Mouse (Mus musculus) small intestine, adult 2 months (tissue): ENCODE measurements around the gene Rpp14. TPM values are rescaled to one million over a fixed set of nuclear protein-coding genes. Genes with fewer than 3 reads are reported as not detected.
A peak's percentile ranks its signal among the peaks of the same experiment; 100 is the strongest.

ENCODE experiments used
- H3K27ac ChIP-seq: fragments of 200-500 bp; 2 replicates; pipeline ENCODE4 v1.5.1; 2012; ENCODE audit warnings: low read depth, low read length, control low read depth, inconsistent platforms; ENCODE audit not compliant: insufficient read depth
- H3K27me3 ChIP-seq: fragments of 200-500 bp; 2 replicates; pipeline ENCODE4 v1.6.1; 2012; ENCODE audit warnings: mild to moderate bottlenecking, moderate library complexity, low read length, inconsistent platforms; ENCODE audit not compliant: control insufficient read depth, insufficient read depth
- H3K36me3 ChIP-seq: fragments of 200-500 bp; 2 replicates; pipeline ENCODE4 v1.6.1; 2012; ENCODE audit warnings: mild to moderate bottlenecking, low read length, control low read depth, inconsistent platforms; ENCODE audit not compliant: control insufficient read depth, insufficient read depth
- H3K4me1 ChIP-seq: fragments of 200-500 bp; 2 replicates; pipeline ENCODE4 v1.6.1; 2012; ENCODE audit warnings: low read length, inconsistent platforms, mixed read lengths; ENCODE audit not compliant: control insufficient read depth, insufficient read depth, insufficient read length
- H3K4me3 ChIP-seq: fragments of 200-500 bp; 2 replicates; pipeline ENCODE4 v1.5.1; 2012; ENCODE audit warnings: low read depth, mild to moderate bottlenecking, control low read depth, inconsistent platforms, low read length, moderate library complexity
- CTCF ChIP-seq: fragments of 200-500 bp; IDR thresholded peaks from 2 replicates; pipeline ENCODE4 v1.5.1; 2012; ENCODE audit warnings: low read depth, mild to moderate bottlenecking, control low read depth, inconsistent platforms, low read length, moderate library complexity, mixed read lengths; ENCODE audit not compliant: insufficient replicate concordance, insufficient read length; ENCODE audit errors: extremely low read depth
- POLR2A ChIP-seq: fragments of 200-500 bp; IDR thresholded peaks from 2 replicates; pipeline ENCODE4 v1.6.1; 2012; ENCODE audit warnings: low read depth, mild to moderate bottlenecking, control low read depth, inconsistent platforms, low read length, moderate library complexity
- WGBS: fragments of 180-500 bp; shearing (Covaris S2); methylation state at CpG from one replicate; pipeline ENCODE4 v1.1.7; 2018; 5-methylcytosine and 5-hydroxymethylcytosine counted together
- polyA plus RNA-seq: library from polyadenylated mRNA; depleted of rRNA; stranded (reverse); fragments of >200 nt; gene quantifications from 2 replicates; pipeline ENCODE4 v1.2.3, GENCODE M21; 2012; rRNA removed

Rpp14 gene
- polyA plus RNA-seq, 1 experiment: 1.4 TPM

DNA sequence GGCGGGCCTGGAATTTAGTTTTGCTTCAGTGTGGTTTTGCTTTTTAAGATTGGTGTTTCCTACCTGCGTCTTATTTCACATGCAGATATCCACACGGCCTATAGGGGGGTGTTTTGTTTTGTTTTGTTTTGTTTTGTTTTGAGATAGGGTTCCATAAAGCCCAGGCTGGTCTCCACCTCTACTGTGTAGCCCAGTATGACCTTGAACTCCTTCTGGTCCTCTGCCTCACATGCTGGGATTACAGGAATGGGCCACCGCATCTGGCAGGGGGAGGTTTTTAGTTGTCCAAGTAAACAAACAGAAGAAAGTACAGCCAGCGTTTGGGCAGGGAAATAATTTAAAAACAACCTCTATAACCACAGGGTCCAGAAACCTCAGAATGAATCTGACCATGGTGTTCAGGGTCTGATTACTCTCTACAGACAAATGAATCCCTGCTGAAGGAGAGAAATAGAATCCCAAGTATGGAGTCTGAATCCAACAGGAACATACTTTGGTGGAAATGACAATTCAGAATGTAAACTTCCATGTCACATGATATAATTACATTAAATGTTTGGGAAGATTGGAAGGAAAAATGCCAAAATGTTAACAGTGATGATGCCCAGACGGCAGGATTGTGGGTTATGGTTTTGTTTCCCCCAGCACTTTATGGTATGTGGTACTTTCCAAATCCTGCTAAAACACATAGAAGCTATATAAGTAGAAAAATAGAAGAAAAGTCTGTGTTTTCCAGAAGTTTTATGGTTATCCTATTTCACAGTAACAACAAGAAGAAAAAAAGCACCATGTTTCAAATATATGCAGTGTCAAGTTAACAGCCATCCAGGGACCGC lies 44.1 kb downstream of the Rpp14 start:
- Histone ChIP-seq H3K27ac (no peak overlapping the region), H3K4me1 (peaks cover 13% of the 10 kb centered on the region), H3K36me3 (peaks cover 48% of the 10 kb centered on the region), H3K4me3 (no peak overlapping the region), H3K27me3 (no peaks in the 10 kb centered on the region)
- WGBS: 79% methylated on average over 7 of the region's 7 CpGs
- no peak for TF ChIP-seq POLR2A

DNA sequence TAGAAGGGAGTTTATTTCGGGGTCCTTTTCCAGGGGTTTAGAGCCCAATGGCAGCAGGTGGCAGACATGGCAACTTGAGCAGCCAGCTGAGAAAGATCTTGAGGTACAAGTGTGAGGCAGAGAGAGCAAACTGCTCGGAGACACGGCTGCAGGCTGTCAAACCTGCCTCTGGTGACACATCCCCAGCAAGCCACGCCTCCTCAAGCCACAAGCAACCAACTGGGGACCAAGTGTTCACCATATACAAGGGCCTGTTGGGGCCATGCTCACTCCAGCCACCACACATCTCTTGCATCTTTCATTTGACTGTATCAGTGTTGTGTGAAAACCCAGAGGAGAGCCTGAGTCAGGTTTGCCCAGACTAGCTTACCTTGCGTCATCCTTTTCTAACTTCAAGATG lies 47.8 kb downstream of the Rpp14 start:
- Histone ChIP-seq H3K4me3 (no peak overlapping the region), H3K36me3 (peaks cover 47% of the 10 kb centered on the region), H3K27me3 (no peaks in the 10 kb centered on the region), H3K4me1 (peaks cover 8% of the 10 kb centered on the region), H3K27ac (no peak overlapping the region)
- WGBS: 70% methylated on average over 5 of the region's 5 CpGs
- TF ChIP-seq CTCF (no peak), POLR2A (no peak)

- WGBS: 86% methylated on average over 8 of the region's 8 CpGs
- H3K27ac ChIP-seq: no peak overlapping the region
- H3K36me3 ChIP-seq: peaks cover 23% of the 10 kb centered on the region
- peaks cover 5% of the 10 kb centered on the region for H3K4me1 ChIP-seq
- TF ChIP-seq CTCF (no peak), POLR2A (no peak)
- H3K27me3 ChIP-seq: no peaks in the 10 kb centered on the region
- H3K4me3 ChIP-seq: no peak overlapping the region
These were observed 52.6 kb downstream of the Rpp14 start for GRCm38 (mm10) chr14:8132789-8133188.

GRCm38 (mm10) chr14:8134234-8134633 lies 54.1 kb downstream of the Rpp14 start:
- H3K4me3 ChIP-seq: no peak overlapping the region
- peak overlapping the region; percentile 28 for H3K27ac ChIP-seq
- no peak for TF ChIP-seq POLR2A
- no peak for TF ChIP-seq CTCF
- peaks cover 30% of the 10 kb centered on the region for H3K36me3 ChIP-seq
- no peaks in the 10 kb centered on the region for H3K27me3 ChIP-seq
- H3K4me1 ChIP-seq: peaks cover 5% of the 10 kb centered on the region
- 24% methylated on average over 2 of the region's 2 CpGs for WGBS

DNA sequence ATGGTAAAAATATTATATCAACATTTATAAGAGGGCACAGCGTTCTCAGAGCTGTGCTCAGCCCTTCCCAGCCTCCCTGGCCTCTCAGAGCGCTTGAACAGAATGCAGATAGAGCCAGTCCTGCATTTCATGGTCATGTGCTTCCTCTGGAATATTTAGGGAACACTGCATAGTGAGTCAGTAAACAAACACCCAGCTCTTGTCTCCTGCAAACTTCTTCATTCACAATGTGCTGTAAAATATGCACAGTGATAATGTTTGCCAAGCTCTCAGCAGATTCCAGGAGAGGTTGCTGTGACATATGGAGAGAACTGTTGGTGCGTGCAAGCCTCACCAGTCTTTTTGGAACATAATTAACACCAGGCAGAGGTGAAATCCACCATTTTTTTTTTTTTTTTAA lies 55.0 kb downstream of the Rpp14 start:
- Histone ChIP-seq H3K36me3 (peaks cover 37% of the 10 kb centered on the region), H3K27ac (no peak overlapping the region), H3K27me3 (no peaks in the 10 kb centered on the region), H3K4me1 (peaks cover 5% of the 10 kb centered on the region), H3K4me3 (no peak overlapping the region)
- TF ChIP-seq CTCF (no peak), POLR2A (no peak)
- 78% methylated on average over 3 of the region's 3 CpGs for whole genome bisulfite sequencing

DNA sequence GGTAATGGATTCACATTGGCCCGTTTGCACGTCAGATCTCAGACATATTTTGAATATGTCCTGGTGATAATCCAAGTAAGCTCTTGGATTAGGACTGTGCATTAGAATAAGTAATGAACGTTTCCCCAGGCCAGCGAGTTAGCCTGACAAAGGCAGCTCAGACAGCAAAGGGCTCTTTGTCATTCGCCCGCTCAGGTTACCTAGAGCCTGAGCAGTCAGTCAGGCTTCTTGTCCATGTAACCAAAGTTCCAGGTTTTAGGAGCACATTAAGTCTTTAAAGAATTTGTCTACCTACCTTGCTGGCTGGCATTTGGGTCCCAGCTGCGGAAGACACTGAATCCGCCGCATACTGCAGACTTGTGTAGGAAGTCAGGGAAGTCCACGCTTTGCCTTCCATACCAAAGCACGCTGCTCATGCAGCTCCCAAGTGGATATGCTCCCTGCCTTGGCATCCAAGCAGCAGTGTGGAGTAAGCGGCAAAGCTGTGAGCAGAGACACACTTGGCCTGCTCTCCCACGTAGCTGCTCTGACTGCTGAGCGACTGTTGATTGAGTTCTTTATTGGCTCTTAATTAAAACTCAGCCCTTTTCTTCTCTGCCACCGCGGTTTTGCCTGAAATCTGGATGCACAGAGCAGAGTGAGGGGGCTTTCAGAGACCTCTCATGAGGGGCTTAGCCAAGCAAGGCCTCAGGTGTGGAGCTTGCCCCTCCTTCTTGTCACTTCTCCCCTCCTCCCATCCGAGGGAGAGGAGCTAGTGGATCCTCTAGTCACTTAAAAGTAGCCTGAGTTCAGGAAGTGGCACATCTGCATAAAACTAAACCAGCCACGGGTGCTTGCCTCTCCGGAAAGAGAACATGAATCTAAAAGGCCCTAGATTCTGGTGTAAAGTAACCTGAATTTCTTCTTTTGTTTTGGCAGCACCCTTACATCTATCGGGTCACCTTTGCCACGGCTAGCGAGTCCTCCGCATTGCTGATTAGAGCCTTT lies 59.9 kb downstream of the Rpp14 start:
- H3K4me1 ChIP-seq: no peaks in the 10 kb centered on the region
- peaks cover 63% of the 10 kb centered on the region for H3K36me3 ChIP-seq
- no peak overlapping the region for H3K27ac ChIP-seq
- no peaks in the 10 kb centered on the region for H3K27me3 ChIP-seq
- TF ChIP-seq CTCF (no peak), POLR2A (no peak)
- no peak overlapping the region for H3K4me3 ChIP-seq
- WGBS: 89% methylated on average over 23 of the region's 23 CpGs

GRCm38 (mm10) chr14:8141131-8141530 lies 61.0 kb downstream of the Rpp14 start:
- peaks cover 65% of the 10 kb centered on the region for H3K36me3 ChIP-seq
- no peak overlapping the region for H3K4me3 ChIP-seq
- H3K4me1 ChIP-seq: peaks cover under 1% of the 10 kb centered on the region; the same call in 1 of the 2 replicates
- TF ChIP-seq POLR2A (no peak), CTCF (no peak)
- WGBS: 92% methylated on average over 2 of the region's 2 CpGs
- H3K27me3 ChIP-seq: no peaks in the 10 kb centered on the region
- H3K27ac ChIP-seq: no peak overlapping the region

Other genes with a start within 250 kb of the Rpp14 start
- gene Gm45521, start 123.1 kb upstream of the Rpp14 start, polyA plus RNA-seq: not detected in 2 replicates
- gene Dnase1l3, start 85.8 kb upstream of the Rpp14 start, polyA plus RNA-seq: 6.5 and 14.2 TPM in 2 replicates
- gene Abhd6, start 77.5 kb upstream of the Rpp14 start, polyA plus RNA-seq: 32.9 and 59.1 TPM in 2 replicates
- 11.8 and 40.6 TPM in 2 replicates for gene Pxk, start 17.8 kb downstream of the Rpp14 start, polyA plus RNA-seq
- gene Pdhb, start 92.7 kb downstream of the Rpp14 start, polyA plus RNA-seq: 15.7 and 19.8 TPM in 2 replicates
- 3.9 and 5.7 TPM in 2 replicates for gene Kctd6, start 133.8 kb downstream of the Rpp14 start, polyA plus RNA-seq
- 4.0 and 7.1 TPM in 2 replicates for gene Acox2, start 179.0 kb downstream of the Rpp14 start, polyA plus RNA-seq
- 0.16 and 0.25 TPM in 2 replicates for gene Fam107a, start 237.7 kb downstream of the Rpp14 start, polyA plus RNA-seq